Mouse (Mus musculus): ENCODE data around the gene Stat3. TPM values are rescaled to one million over a fixed set of nuclear protein-coding genes. Genes with fewer than 3 reads are reported as not detected.
A peak's percentile ranks its signal among the peaks of the same experiment; 100 is the strongest.

Stat3 gene
- polyA plus RNA-seq, 2 experiments from 2014 or later, result 105 to 122 TPM

DNA sequence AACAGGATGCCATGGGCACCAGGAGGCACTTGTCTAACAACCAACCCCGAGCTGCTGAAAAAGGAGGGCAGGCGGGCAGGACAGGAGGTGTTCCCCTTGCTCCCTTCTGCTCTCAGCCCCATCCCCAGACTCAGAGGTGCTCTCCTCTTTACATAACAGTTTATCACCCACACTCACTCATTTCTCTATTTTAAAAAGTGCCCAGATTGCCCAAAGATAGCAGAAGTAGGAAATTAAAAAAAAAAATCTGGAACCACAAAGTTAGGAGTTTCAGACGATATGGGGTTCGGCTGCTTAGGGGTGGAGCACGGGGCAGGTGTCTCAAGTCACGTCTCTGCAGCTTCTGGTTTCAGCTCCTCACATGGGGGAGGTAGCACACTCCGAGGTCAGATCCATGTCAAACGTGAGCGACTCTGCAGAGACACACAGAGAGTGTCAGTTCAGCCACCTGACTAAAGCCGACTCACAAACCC, 51.0 kb downstream of the Stat3 start:
- ATAC-seq, result no peak

DNA sequence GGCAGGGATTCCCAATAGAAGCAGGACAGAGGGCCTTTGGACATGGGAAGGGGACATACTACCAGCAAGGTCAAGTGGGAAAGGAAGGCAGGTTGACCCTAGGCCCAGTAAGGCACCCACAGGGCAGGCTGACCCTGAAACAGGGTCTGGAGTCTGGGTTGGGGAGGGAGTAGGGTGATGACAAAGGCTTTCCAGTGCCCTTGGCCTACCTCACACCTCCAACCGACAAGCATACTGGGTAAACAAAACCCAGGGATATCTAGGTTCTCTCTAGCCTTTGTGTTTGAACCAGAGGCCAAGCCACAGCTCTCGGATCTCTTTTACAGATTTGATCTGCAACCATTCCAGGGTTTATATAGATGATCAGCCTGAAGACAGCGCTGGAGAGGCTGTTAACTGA, 51.6 kb downstream of the Stat3 start:
- ATAC-seq, result no peak

- ATAC-seq, result no peak
These were observed 52.1 kb downstream of the Stat3 start for GRCm38 (mm10) chr11:100887236-100887635.

DNA sequence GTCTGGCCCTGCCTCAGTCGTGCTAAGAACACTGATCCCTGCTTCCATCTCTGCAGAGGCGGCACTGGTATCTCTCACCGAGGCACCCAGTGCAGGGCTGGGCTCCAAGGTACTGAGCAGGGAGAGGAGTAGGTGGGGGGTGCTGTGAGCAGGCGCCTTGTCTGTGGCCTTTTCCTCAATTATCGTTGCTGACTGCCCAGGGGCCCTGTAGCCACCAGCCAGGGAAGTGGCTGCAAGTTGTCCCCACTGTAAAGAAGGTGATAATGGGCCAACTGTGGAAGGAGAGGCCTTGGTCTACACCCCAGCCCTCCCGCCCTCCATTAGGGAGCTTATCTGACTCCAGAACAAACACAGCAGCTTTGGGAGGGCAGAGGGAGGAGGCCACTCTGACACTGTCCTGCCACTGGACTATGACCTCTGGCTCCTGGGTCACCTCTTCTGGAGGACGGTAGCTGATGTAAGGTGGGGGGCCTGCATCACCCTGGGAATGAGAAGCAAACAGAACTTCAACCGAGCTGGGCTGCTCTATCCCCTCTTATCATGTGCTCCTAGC, 53.1 kb downstream of the Stat3 start:
- ATAC-seq, result no peak

- no peak for ATAC-seq
These were observed 53.9 kb downstream of the Stat3 start for GRCm38 (mm10) chr11:100885472-100885871.

- ATAC-seq, result no peak
These were observed 55.7 kb downstream of the Stat3 start for GRCm38 (mm10) chr11:100883640-100884039.

DNA sequence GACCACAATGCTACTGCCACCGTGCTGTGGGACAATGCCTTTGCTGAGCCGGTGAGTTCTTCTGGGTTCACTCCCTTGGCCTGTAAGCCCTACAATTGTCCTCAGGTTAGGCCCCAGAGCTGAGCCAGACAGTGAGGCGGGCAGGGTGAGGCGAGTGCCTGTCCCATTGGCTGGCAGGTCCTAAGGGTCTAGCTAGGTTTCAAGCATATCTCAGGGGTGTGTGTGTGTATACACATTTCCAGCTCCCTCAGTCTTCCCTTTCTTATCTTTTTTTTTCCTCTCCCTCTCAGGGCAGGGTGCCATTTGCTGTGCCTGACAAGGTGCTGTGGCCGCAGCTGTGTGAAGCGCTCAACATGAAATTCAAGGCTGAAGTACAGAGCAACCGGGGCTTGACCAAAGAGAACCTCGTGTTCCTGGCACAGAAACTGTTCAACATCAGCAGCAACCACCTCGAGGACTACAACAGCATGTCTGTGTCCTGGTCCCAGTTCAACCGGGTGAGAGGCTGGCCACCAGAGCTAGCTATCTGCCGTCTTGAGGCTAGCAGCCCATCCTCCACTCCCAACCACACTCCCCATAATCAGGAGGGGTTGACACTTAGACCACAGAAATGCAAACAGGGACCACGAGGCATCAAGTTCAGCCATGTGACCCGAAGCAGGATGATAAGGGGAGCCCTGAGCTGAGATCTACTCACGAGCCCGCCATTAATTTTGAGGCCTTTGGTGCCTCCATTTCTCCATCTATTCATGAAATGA, 59.8 kb downstream of the Stat3 start:
- ATAC-seq, result no peak

GRCm38 (mm10) chr11:100875761-100876160, 63.6 kb downstream of the Stat3 start:
- ATAC-seq, result no peak

GRCm38 (mm10) chr11:100870968-100871350, 68.4 kb downstream of the Stat3 start:
- no peak for ATAC-seq

DNA sequence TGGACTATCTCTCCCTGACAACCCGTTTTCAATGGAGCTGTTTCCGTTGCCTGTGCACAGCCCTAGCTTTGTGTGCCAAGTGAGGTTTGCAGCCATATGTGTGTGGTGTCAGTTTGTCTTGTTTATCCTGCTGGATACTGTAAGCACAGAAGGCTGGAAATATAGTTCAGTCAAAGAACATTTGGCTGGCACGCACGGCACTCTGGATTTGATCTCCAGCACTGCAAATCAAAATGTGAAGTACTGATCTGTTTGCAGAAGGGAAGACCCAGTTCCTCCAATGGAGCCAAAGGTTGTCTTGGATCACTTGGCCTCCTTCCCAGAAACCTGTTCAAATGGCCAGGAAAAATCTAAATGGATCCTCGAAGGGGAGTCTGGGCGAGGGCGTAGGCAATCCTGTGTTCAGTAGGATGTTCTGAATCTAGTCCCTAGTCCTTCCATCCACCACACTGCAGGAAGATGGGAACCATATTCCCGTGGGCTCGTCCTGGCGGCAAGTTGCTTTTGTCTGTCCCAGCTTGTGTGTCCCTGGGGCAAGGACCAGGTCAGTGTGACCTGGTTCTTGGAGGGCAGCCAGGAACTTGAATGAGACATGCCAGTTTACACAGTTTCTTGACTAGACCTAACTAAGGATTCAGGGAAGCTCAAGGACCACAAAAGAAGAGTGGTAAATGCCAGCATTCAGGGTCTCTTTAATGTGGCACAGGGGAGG, 68.9 kb downstream of the Stat3 start:
- ATAC-seq, result no peak

GRCm38 (mm10) chr11:100865618-100866017, 73.7 kb downstream of the Stat3 start:
- no peak for ATAC-seq

DNA sequence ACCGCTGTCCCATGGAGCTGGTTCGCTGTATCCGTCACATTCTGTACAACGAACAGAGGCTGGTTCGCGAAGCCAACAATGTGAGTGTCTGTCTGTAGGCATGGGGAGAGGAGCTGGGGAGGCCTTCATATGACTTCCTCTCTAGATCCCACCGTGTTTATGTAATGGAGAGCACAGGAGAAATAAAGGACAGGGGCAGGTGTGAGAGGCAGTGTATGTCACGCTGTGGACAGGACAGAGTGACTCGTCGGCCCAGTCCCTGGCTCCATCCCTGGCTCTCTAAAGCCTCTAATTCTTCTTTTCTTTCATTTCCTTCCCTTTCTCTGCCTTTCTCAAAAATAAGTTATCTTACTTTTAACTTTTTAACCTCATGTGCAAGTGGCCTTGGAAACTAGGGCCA, 76.2 kb downstream of the Stat3 start:
- no peak for ATAC-seq

DNA sequence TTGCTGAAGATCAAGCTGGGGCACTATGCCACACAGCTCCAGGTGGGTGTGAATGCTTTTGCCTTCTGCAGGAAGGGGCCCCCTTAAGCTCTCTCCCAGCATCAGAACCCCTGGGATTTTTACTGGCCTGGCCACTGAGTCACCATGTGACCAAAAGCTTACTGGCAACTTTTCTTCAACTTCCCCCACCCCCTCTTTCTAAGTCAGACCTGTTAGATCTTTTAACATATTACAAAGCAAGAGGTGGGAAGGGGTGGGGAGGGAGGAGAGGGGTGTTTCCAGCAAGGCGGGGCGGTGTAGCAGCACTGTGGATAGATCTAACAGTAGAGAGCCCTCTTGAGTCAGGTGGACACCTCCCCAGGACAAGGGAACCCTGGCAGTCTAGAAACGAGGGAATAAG, 77.5 kb downstream of the Stat3 start:
- ATAC-seq, result no peak

DNA sequence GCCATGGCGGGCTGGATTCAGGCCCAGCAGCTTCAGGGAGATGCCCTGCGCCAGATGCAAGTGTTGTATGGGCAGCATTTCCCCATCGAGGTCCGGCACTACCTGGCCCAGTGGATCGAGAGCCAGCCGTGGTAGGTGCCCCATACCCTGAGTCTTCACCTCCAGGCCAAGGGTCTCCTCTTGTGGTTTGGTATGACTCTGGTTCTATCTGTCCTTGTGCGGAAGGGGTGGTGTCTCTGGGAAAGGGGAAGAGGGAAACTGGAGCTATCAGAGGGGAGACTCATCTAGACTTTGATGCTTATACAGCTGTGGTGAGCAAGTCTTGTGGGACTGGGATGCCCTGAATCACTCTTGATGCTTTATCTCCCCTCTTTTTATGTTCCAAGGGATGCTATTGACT, 78.0 kb downstream of the Stat3 start:
- ATAC-seq, result no peak

DNA sequence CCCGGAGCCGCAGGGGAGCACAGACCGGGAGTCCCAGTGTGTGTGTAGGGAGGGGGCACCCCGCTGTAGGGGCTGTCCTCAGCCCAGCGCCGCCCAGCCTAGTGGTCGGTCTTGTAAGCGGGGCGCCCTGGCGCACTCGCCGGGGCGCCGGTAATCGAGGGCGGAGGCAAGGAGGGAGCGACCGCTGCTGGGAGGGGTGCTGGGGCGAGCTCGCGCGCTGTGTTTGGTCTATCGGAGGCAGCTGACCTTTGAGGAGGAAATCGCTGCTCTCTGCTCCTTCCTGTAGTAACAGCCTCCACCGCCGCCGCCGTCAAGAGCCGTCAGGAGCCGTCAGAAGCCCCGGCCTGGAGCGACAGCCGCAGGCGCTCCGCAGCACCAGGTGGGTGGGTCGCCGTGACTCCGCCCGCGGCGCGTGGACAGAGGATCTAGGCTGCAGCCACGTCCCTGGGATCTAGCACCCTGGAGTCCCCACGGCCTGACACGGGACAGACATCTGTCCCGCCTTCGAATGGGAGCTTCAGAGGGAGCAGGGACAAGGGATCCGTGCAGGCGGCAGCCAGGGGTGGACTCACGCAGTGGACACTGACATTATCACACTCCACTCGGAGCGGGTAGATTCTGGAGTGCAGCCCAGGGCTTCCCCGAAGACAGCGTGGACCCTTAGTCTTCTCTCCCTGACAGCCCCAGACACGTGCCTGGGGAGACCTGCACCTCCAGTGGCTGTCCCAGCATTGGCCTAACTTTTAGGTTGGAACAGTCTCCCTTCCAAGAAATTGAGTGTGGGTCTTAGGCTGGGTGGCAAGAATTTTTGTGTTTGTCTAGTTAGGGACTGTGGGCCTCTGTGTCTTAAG, 78.9 kb downstream of the Stat3 start:
- ATAC-seq, result peak; percentile 97

- no peak for ATAC-seq
These were observed 79.7 kb downstream of the Stat3 start for GRCm38 (mm10) chr11:100859579-100860075.

- no peak for ATAC-seq
These were observed 80.3 kb downstream of the Stat3 start, which contains the start of gene Stat5a for GRCm38 (mm10) chr11:100858935-100859578. TSS of gene Stat5a (plus strand) at chr11:100859351.

GRCm38 (mm10) chr11:100857960-100858359, 81.4 kb downstream of the Stat3 start:
- ATAC-seq, result no peak

DNA sequence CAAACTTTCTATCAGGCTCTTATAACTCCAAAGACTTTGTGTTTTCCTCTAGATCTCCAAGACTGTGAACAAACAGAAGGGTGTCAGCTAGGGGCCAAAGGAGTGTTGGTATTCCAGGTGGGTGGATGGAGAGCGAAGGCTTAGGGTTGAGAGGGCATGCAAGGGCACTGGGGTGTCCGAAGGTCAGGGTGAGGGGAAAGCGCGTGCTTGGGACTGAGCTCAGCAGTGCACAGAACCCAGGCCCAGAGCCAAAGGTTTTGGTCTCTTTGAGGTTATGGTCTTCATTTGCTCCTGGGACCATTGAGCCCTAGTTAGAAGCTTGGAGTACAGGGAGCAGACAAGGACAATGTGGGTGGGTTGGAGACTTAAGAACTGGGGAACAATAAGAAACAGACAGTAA, 84.2 kb downstream of the Stat3 start:
- ATAC-seq, result no peak

GRCm38 (mm10) chr11:100854268-100854667, 85.1 kb downstream of the Stat3 start:
- ATAC-seq, result no peak

DNA sequence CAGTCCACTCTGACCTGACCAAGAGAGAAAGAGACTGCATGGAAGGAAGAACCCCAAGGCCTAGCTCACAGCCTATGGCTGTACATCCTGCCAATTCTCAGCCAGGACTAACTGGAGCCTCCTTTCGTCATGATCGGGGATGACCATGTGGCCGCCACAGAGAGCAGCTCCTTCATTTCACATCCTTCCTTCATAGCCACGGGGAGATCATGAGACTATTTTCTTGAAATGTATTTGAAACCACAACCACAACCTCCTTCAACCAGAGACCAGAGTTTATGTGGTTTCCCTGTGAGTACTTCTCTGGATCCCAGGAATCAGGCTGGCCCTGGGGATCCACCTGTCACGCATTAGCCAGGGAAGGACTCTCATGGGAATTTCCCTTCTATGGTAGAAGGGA, 86.3 kb downstream of the Stat3 start:
- ATAC-seq, result no peak

GRCm38 (mm10) chr11:100852088-100852487, 87.3 kb downstream of the Stat3 start:
- ATAC-seq, result no peak
